Mouse (Mus musculus): ENCODE data around the gene Olfr843. TPM values are rescaled to one million over a fixed set of nuclear protein-coding genes. Genes with fewer than 3 reads are reported as not detected.

The Olfr843 gene
- not detected in 2 replicates for polyA plus RNA-seq (2014; fragmentation: Nextera tagmentation; extraction: Ambion mirVana)

GRCm38 (mm10) chr9:19251887-19252286 lies at the start of gene Olfr843:
Gene Olfr843 (minus strand): TSS chr9:19251987.
- 85% methylated on average over 2 of the region's 2 CpGs for WGBS
- no peaks in the 10 kb centered on the region for H3K36me3 ChIP-seq (ENCODE audit: control insufficient read depth, insufficient read depth, low read length)

More at GRCm38 (mm10) chr9:19251887-19252286, at the start of gene Olfr843:
- Histone ChIP-seq H3K4me1 (ENCODE audit: control insufficient read depth, insufficient read depth, low read length) (no peaks in the 10 kb centered on the region), H3K27ac (replicated peaks; ENCODE audit: low read depth, low read length) (no peak within 1 kb of the TSS), H3K4me3 (replicated peaks; ENCODE audit: low read depth, low read length) (no peak within 1 kb of the TSS), H3K9ac (replicated peaks; ENCODE audit: low read length) (no peak within 1 kb of the TSS), H3K27me3 (ENCODE audit: control insufficient read depth, insufficient read depth, low read length) (no peaks in the 10 kb centered on the region), H3K9me3 (ENCODE audit: control insufficient read depth, low read length) (peaks cover 16% of the 10 kb centered on the region), H3K4me2 (ENCODE audit: low read length) (no peak within 1 kb of the TSS)
- no peak for DNase-seq
- ATAC-seq (ENCODE audit: low FRiP score, low TSS enrichment), result no peak

Other genes with a start within 250 kb of the Olfr843 start
- gene Olfr835, start 219.3 kb downstream of the Olfr843 start, polyA plus RNA-seq (2014; fragmentation: Nextera tagmentation; extraction: Ambion mirVana), result not detected in 2 replicates
- gene Olfr836, start 131.6 kb downstream of the Olfr843 start, polyA plus RNA-seq (2014; fragmentation: Nextera tagmentation; extraction: Ambion mirVana), result not detected in 2 replicates
- gene Olfr837, start 115.7 kb downstream of the Olfr843 start, polyA plus RNA-seq (2014; fragmentation: Nextera tagmentation; extraction: Ambion mirVana), result not detected in 2 replicates
- gene Olfr839-ps1, start 74.7 kb downstream of the Olfr843 start, polyA plus RNA-seq (2014; fragmentation: Nextera tagmentation; extraction: Ambion mirVana), result not detected in 2 replicates
- gene Olfr844, start 64.4 kb upstream of the Olfr843 start, polyA plus RNA-seq (2014; fragmentation: Nextera tagmentation; extraction: Ambion mirVana), result not detected in 2 replicates
- gene Olfr845, start 84.5 kb upstream of the Olfr843 start, polyA plus RNA-seq (2014; fragmentation: Nextera tagmentation; extraction: Ambion mirVana), result not detected in 2 replicates
- gene Olfr846, start 112.0 kb upstream of the Olfr843 start, polyA plus RNA-seq (2014; fragmentation: Nextera tagmentation; extraction: Ambion mirVana), result not detected in 2 replicates
- not detected in 2 replicates for gene Olfr847, start 126.7 kb upstream of the Olfr843 start, polyA plus RNA-seq (2014; fragmentation: Nextera tagmentation; extraction: Ambion mirVana)
- gene Olfr849, start 188.3 kb upstream of the Olfr843 start, polyA plus RNA-seq (2014; fragmentation: Nextera tagmentation; extraction: Ambion mirVana), result not detected in 2 replicates
- gene Olfr850, start 226.3 kb upstream of the Olfr843 start, polyA plus RNA-seq (2014; fragmentation: Nextera tagmentation; extraction: Ambion mirVana), result not detected in 2 replicates
- gene Olfr851, start 241.3 kb upstream of the Olfr843 start, polyA plus RNA-seq (2014; fragmentation: Nextera tagmentation; extraction: Ambion mirVana), result not detected in 2 replicates